24 mouse cellular contexts compared by ENCODE assay signal in genomic region chr17:30852345-30852744, GRCm38 (mm10). TPM values are rescaled to one million over a fixed set of nuclear protein-coding genes. Genes with fewer than 3 reads are reported as not detected.
DNase-seq lines count a peak whose midpoint lies in the region; ATAC-seq and TF ChIP-seq lines count a peak whose summit lies in the region.
"Had no signal": no experiment of that assay in that cellular context is flagged by ENCODE, and none has a peak within 500 bp of the region (broad histone marks: within the 10 kb centered on the region; RNA-seq: fewer than 3 reads in every experiment).

No protein-coding gene starts in this region.

- H3K9ac ChIP-seq in kidney, postnatal 0 days (ENCODE audit: low read depth, low read length), result no peak overlapping the region
- H3K9ac ChIP-seq in ES-E14 (ENCODE audit: insufficient read depth, low read depth, low read length, poor library complexity, severe bottlenecking), result no peak overlapping the region
- H3K9ac ChIP-seq: forebrain, embryonic 13.5 days; heart, embryonic 15.5 days; limb, embryonic 12.5 days; liver, embryonic 15.5 days; midbrain, embryonic 15.5 days; neural tube, embryonic 15.5 days had no signal

- H3K4me2 ChIP-seq in kidney, postnatal 0 days (ENCODE audit: low read length), result no peak overlapping the region
- H3K4me2 ChIP-seq: forebrain, embryonic 13.5 days; heart, embryonic 15.5 days; limb, embryonic 12.5 days; liver, embryonic 15.5 days; midbrain, embryonic 15.5 days; neural tube, embryonic 15.5 days had no signal

- DNase-seq in kidney, postnatal 0 days (ENCODE audit: low spot score), result no peak
- no peak for DNase-seq in kidney, adult 11 months
- DNase-seq in testis, postnatal 14 days (ENCODE audit: low spot score), result no peak
- DNase-seq in ES-E14 (ENCODE audit: low read depth, low spot score), result peak; percentile 58
- no peak for DNase-seq in ovary, postnatal 36 days (ENCODE audit: low spot score)
- no peak for DNase-seq in embryo, embryonic 9.5 days (ENCODE audit: extremely low spot score)
- DNase-seq: adrenal gland, postnatal 36 days; cerebellum, adult 2 months; gastrocnemius, postnatal 14 days; kidney, adult 8-10 months; kidney, postnatal 25 days; lung, postnatal 14 days; thymus, postnatal 36 days had no signal

- H3K27me3 ChIP-seq in kidney, postnatal 0 days (ENCODE audit: insufficient read depth, low read length), result no peaks in the 10 kb centered on the region
- no peaks in the 10 kb centered on the region for H3K27me3 ChIP-seq in testis, adult 2 months (ENCODE audit: control insufficient read depth, insufficient read depth, low read length)
- H3K27me3 ChIP-seq: forebrain, embryonic 13.5 days; heart, embryonic 15.5 days; limb, embryonic 12.5 days; liver, embryonic 15.5 days; midbrain, embryonic 15.5 days; neural tube, embryonic 15.5 days had no signal

- in situ Hi-C loops in ES-E14 (cut with MboI; ENCODE audit: low sequenced_read_pairs in 2 of 2, unreplicated experiment in 2 of 2), result no loop called here

- H3K9me3 ChIP-seq in kidney, postnatal 0 days (replicated peaks; ENCODE audit: low read length), result no peaks in the 10 kb centered on the region
- no peaks in the 10 kb centered on the region for H3K9me3 ChIP-seq in ES-E14 (ENCODE audit: control insufficient read depth, insufficient read depth, low read depth, low read length)
- H3K9me3 ChIP-seq: embryonic facial prominence, embryonic 10.5 days; forebrain, embryonic 13.5 days; heart, embryonic 15.5 days; limb, embryonic 12.5 days; liver, embryonic 15.5 days; midbrain, embryonic 15.5 days; neural tube, embryonic 15.5 days had no signal

- no peaks in the 10 kb centered on the region for H3K4me1 ChIP-seq in kidney, postnatal 0 days (replicated peaks; ENCODE audit: insufficient read depth, low read length)
- no peaks in the 10 kb centered on the region for H3K4me1 ChIP-seq in testis, adult 2 months (ENCODE audit: control insufficient read depth, insufficient read depth, low read length)
- H3K4me1 ChIP-seq in ES-E14 (ENCODE audit: control insufficient read depth in 2 of 2, insufficient read depth in 2 of 2, low read length in 2 of 2, poor library complexity in 1 of 2), result no peaks in the 10 kb centered on the region
- H3K4me1 ChIP-seq: forebrain, embryonic 13.5 days; heart, embryonic 15.5 days; limb, embryonic 12.5 days; liver, embryonic 15.5 days; midbrain, embryonic 15.5 days; neural tube, embryonic 15.5 days had no signal

- ATAC-seq in kidney, postnatal 0 days (replicated peaks; ENCODE audit: low FRiP score, low read depth), result no peak
- ATAC-seq: CD4-positive, CD25-positive, alpha-beta regulatory T cell, adult 4 months; forebrain, embryonic 13.5 days; midbrain, embryonic 15.5 days had no signal

- no peaks in the 10 kb centered on the region for H3K36me3 ChIP-seq in kidney, postnatal 0 days (ENCODE audit: insufficient read depth, low read length)
- peaks cover 2% of the 10 kb centered on the region for H3K36me3 ChIP-seq in testis, adult 2 months (ENCODE audit: control insufficient read depth, insufficient read depth, low read length)
- H3K36me3 ChIP-seq in ES-E14 (ENCODE audit: control insufficient read depth, insufficient read depth, low read length, poor library complexity, severe bottlenecking), result peaks cover 5% of the 10 kb centered on the region; the same call in 1 of the 2 replicates
- H3K36me3 ChIP-seq: embryonic facial prominence, embryonic 10.5 days; heart, embryonic 15.5 days; limb, embryonic 12.5 days; liver, embryonic 15.5 days; midbrain, embryonic 15.5 days; neural tube, embryonic 15.5 days had no signal

- TF ChIP-seq POLR2A in testis, adult 2 months (IDR thresholded peaks at IDR 0.05; ENCODE audit: control insufficient read depth, low read depth, low read length), result no peak

- no peak overlapping the region for H3K4me3 ChIP-seq in kidney, postnatal 0 days (replicated peaks; ENCODE audit: low read depth, low read length)
- H3K4me3 ChIP-seq in testis, adult 2 months (ENCODE audit: control insufficient read depth, low read depth, low read length), result no peak overlapping the region
- no peak overlapping the region for H3K4me3 ChIP-seq in ES-E14 (ENCODE audit: insufficient read depth in 1 of 2, low read depth in 1 of 2, low read length in 2 of 2, poor library complexity in 1 of 2, severe bottlenecking in 1 of 2)
- H3K4me3 ChIP-seq: embryonic facial prominence, embryonic 10.5 days; forebrain, embryonic 13.5 days; heart, embryonic 15.5 days; limb, embryonic 12.5 days; liver, embryonic 15.5 days; midbrain, embryonic 15.5 days; neural tube, embryonic 15.5 days had no signal

- H3K27ac ChIP-seq in kidney, postnatal 0 days, result no peak overlapping the region
- H3K27ac ChIP-seq in testis, adult 2 months (ENCODE audit: control insufficient read depth, insufficient read depth, low read depth, low read length), result no peak overlapping the region
- no peak overlapping the region for H3K27ac ChIP-seq in ES-E14 (ENCODE audit: insufficient read depth, low read depth, low read length, poor library complexity, severe bottlenecking)
- H3K27ac ChIP-seq: embryonic facial prominence, embryonic 10.5 days; forebrain, embryonic 13.5 days; heart, embryonic 15.5 days; limb, embryonic 12.5 days; liver, embryonic 15.5 days; midbrain, embryonic 15.5 days; neural tube, embryonic 15.5 days had no signal

- peak; percentile 25; the same call in 1 of the 2 replicates for TF ChIP-seq CTCF in kidney, postnatal 0 days (IDR thresholded peaks at IDR 0.05; ENCODE audit: low read depth)
- peak; percentile 13; the same call in 1 of the 2 replicates for TF ChIP-seq CTCF in testis, adult 2 months (IDR thresholded peaks at IDR 0.05; ENCODE audit: control insufficient read depth, insufficient read depth, insufficient replicate concordance, low read depth, low read length)

TF ChIP-seq in ES-E14, 5 proteins besides CTCF, POLR2A, EP300 and RAD21:
- TF ChIP-seq HCFC1 (IDR thresholded peaks at IDR 0.05; ENCODE audit: borderline replicate concordance, insufficient read depth, low read length), result no peak
- 0 out of 2 replicates have a peak, but pooled peaks have one; percentile 17 for TF ChIP-seq ZC3H11A (IDR thresholded peaks at IDR 0.05; ENCODE audit: borderline replicate concordance, low read depth, low read length)

RNA-seq across cellular contexts. Expression of gene Glp1r, which starts 49.3 kb away (rescaled TPM):
- 0.33 and 0.46 TPM in 2 replicates for polyA plus RNA-seq in kidney, postnatal 0 days (2015; fragmentation: Nextera tagmentation; extraction: Ambion mirVana)
- polyA plus RNA-seq in testis, adult 2 months (2012; rRNA removed), result 0.25 and 0.31 TPM in 2 replicates
- 2.5 and 4.1 TPM in 2 replicates for total RNA-seq in ES-E14 (2012; rRNA removed)
- total RNA-seq: gastrocnemius, postnatal 14 days; hematopoietic stem cell, adult 5-6 weeks; megakaryocyte, adult 5-6 weeks had no signal
- polyA plus RNA-seq: limb, embryonic 12.5 days; liver, embryonic 15.5 days had no signal
